Mouse (Mus musculus): ENCODE data around the gene Xbp1.

- TF ChIP-seq CTCF (IDR thresholded peaks at IDR 0.05; ENCODE audit: control insufficient read depth, insufficient read depth, low read length) = no peak
- no peak for TF ChIP-seq POLR2A (IDR thresholded peaks at IDR 0.05; ENCODE audit: borderline replicate concordance, control insufficient read depth, low read depth, low read length)
Observed at GRCm38 (mm10) chr11:5560273-5560672, 39.8 kb downstream of the Xbp1 start.
